Mouse (Mus musculus): Measurements from ENCODE around the gene Gm20777.
"Not testable (repeated sequence)": the region's sequence is repeated elsewhere in the genome, so short reads cannot be mapped to it uniquely, and the experiment has no call there.

Gene Gm20777

GRCm38 (mm10) chrY:10752350-10752749 lies at the start of gene Gm20777:
TSS of gene Gm20777 (minus strand) at chrY:10752450.
- DNase-seq (ENCODE audit: low spot score), result not testable (repeated sequence)

- not testable (repeated sequence) for DNase-seq (ENCODE audit: low spot score)
Observed at GRCm38 (mm10) chrY:10709551-10709950, 42.7 kb downstream of the Gm20777 start.

- DNase-seq (ENCODE audit: low spot score), result not testable (repeated sequence)
Observed at GRCm38 (mm10) chrY:10708761-10709160, 43.5 kb downstream of the Gm20777 start.

GRCm38 (mm10) chrY:10708226-10708625 lies 44.0 kb downstream of the Gm20777 start:
- not testable (repeated sequence) for DNase-seq (ENCODE audit: low spot score)

DNA sequence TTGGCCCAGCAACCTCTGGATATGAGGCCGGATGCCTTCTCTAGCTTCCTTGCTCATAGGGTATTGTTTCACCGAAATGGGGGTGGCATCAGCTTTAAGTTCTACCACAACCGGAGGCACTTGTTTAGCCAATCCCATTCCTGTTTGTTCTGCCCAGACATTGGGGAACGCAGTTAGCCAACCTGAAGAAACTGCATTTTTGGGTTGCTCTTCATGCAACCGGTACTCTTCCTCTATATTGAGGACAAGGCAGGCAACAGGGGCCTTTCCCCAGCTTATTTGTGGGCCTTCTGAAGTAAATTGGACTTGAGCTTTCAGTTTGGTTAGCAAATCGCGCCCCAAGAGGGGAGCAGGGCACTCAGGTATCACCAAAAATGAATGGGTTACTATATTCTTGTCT lies 45.6 kb downstream of the Gm20777 start:
- not testable (repeated sequence) for DNase-seq (ENCODE audit: low spot score)
